Mouse (Mus musculus): ENCODE measurements around the gene Csnk1d.

Gene Csnk1d

GRCm38 (mm10) chr11:120984448-120985330 is 6.4 kb downstream of the Csnk1d start:
- peak; percentile 19 for DNase-seq (ENCODE audit: low spot score)

- no peak for DNase-seq (ENCODE audit: low spot score)
Observed at GRCm38 (mm10) chr11:120982459-120982858, 8.7 kb downstream of the Csnk1d start.

- no peak for DNase-seq (ENCODE audit: low spot score)
Observed at GRCm38 (mm10) chr11:120981661-120982060, 9.5 kb downstream of the Csnk1d start.

GRCm38 (mm10) chr11:120980427-120981035 is 10.6 kb downstream of the Csnk1d start:
- peak; percentile 59 for DNase-seq (ENCODE audit: low spot score)

GRCm38 (mm10) chr11:120979711-120980426 is 11.3 kb downstream of the Csnk1d start:
- no peak for DNase-seq (ENCODE audit: low spot score)

GRCm38 (mm10) chr11:120973318-120973717 is 17.8 kb downstream of the Csnk1d start:
- DNase-seq (ENCODE audit: low spot score): no peak

GRCm38 (mm10) chr11:120971237-120971636 is 19.9 kb downstream of the Csnk1d start:
- no peak for DNase-seq (ENCODE audit: low spot score)

GRCm38 (mm10) chr11:120969742-120970141 is 21.4 kb downstream of the Csnk1d start:
- no peak for DNase-seq (ENCODE audit: low spot score)

- DNase-seq (ENCODE audit: low spot score): no peak
Observed at GRCm38 (mm10) chr11:120965587-120965986, 25.5 kb downstream of the Csnk1d start.

GRCm38 (mm10) chr11:120964195-120965157 is 26.7 kb downstream of the Csnk1d start:
- no peak for DNase-seq (ENCODE audit: low spot score)

GRCm38 (mm10) chr11:120962909-120963308 is 28.2 kb downstream of the Csnk1d start:
- no peak for DNase-seq (ENCODE audit: low spot score)

GRCm38 (mm10) chr11:120962050-120962771 is 28.9 kb downstream of the Csnk1d start:
- no peak for DNase-seq (ENCODE audit: low spot score)

GRCm38 (mm10) chr11:120961594-120961993 is 29.5 kb downstream of the Csnk1d start:
- no peak for DNase-seq (ENCODE audit: low spot score)

GRCm38 (mm10) chr11:120960248-120960647 is 30.9 kb downstream of the Csnk1d start:
- DNase-seq (ENCODE audit: low spot score): no peak

- no peak for DNase-seq (ENCODE audit: low spot score)
Observed at GRCm38 (mm10) chr11:120959564-120959963, 31.6 kb downstream of the Csnk1d start.

- no peak for DNase-seq (ENCODE audit: low spot score)
Observed at GRCm38 (mm10) chr11:120959066-120959465, 32.1 kb downstream of the Csnk1d start.

- peak; percentile 46 for DNase-seq (ENCODE audit: low spot score)
Observed at GRCm38 (mm10) chr11:120957731-120958257, 33.3 kb downstream of the Csnk1d start.

- DNase-seq (ENCODE audit: low spot score): no peak
Observed at GRCm38 (mm10) chr11:120957052-120957451, 34.1 kb downstream of the Csnk1d start.

- DNase-seq (ENCODE audit: low spot score): no peak
Observed at GRCm38 (mm10) chr11:120955701-120956100, 35.4 kb downstream of the Csnk1d start.

- peak; percentile 50 for DNase-seq (ENCODE audit: low spot score)
Observed at GRCm38 (mm10) chr11:120954936-120955335, 36.2 kb downstream of the Csnk1d start.

All from lung, postnatal 25 days (tissue).